Mouse (Mus musculus) limb, embryonic 15.5 days (tissue): ENCODE data around the gene Catsperg2. TPM values are rescaled to one million over a fixed set of nuclear protein-coding genes. Genes with fewer than 3 reads are reported as not detected.
"Not testable (repeated sequence)": the region's sequence is repeated elsewhere in the genome, so short reads cannot be mapped to it uniquely, and the experiment has no call there.

Experiments used
- ATAC-seq: fragments of 200-750 bp; cut with Nextera tagmentation; 2 replicates; pipeline ENCODE4 v1.8.0; 2017; ENCODE audit warnings: low read depth, moderate TSS enrichment; ENCODE audit not compliant: insufficient number of reproducible peaks, low FRiP score, low TSS enrichment
- H3K27ac ChIP-seq: fragments of 300-500 bp; sonication (generic); 2 replicates; pipeline ENCODE4 v1.5.1; 2015; ENCODE audit warnings: moderate library complexity, mild to moderate bottlenecking, inconsistent platforms
- H3K27me3 ChIP-seq: fragments of 300-500 bp; sonication (generic); 2 replicates; pipeline ENCODE4 v1.6.1; 2015; ENCODE audit warnings: inconsistent platforms
- H3K36me3 ChIP-seq: fragments of 300-500 bp; sonication (generic); 2 replicates; pipeline ENCODE4 v1.6.1; 2015; ENCODE audit warnings: inconsistent platforms
- H3K4me1 ChIP-seq: fragments of 300-500 bp; sonication (generic); 2 replicates; pipeline ENCODE4 v1.6.1; 2015; ENCODE audit warnings: inconsistent platforms
- H3K4me2 ChIP-seq: fragments of 300-500 bp; sonication (generic); 2 replicates; pipeline ENCODE4 v1.6.1; 2015; ENCODE audit warnings: mild to moderate bottlenecking, inconsistent platforms
- H3K4me3 ChIP-seq: fragments of 300-500 bp; sonication (generic); 2 replicates; pipeline ENCODE4 v1.5.1; 2015; ENCODE audit warnings: mild to moderate bottlenecking, inconsistent platforms
- H3K9ac ChIP-seq: fragments of 300-500 bp; sonication (generic); 2 replicates; pipeline ENCODE4 v1.6.1; 2015; ENCODE audit warnings: inconsistent platforms
- H3K9me3 ChIP-seq: fragments of 300-500 bp; sonication (generic); 2 replicates; pipeline ENCODE4 v1.6.1; 2016; ENCODE audit warnings: inconsistent platforms
- WGBS: fragments of 180-500 bp; shearing (Covaris S2); methylation state at CpG from one replicate; pipeline ENCODE4 v1.1.7; 2015; 5-methylcytosine and 5-hydroxymethylcytosine counted together
- microRNA counts: library from miRNA; unstranded; fragments of <30 nt; microRNA quantifications from one replicate; lab custom pipeline; 2016
- microRNA-seq: library from miRNA; unstranded; fragments of <30 nt; microRNA quantifications from one replicate; pipeline ENCODE4, GENCODE M21; 2016
- polyA plus RNA-seq: library from polyadenylated mRNA; unstranded; fragments of >200 nt; fragmentation: Nextera tagmentation; extraction: Ambion mirVana; gene quantifications from 2 replicates; pipeline ENCODE4 v1.2.1, GENCODE M21; 2015

The Catsperg2 gene
- polyA plus RNA-seq, 1 experiment from 2014 or later: not detected

DNA sequence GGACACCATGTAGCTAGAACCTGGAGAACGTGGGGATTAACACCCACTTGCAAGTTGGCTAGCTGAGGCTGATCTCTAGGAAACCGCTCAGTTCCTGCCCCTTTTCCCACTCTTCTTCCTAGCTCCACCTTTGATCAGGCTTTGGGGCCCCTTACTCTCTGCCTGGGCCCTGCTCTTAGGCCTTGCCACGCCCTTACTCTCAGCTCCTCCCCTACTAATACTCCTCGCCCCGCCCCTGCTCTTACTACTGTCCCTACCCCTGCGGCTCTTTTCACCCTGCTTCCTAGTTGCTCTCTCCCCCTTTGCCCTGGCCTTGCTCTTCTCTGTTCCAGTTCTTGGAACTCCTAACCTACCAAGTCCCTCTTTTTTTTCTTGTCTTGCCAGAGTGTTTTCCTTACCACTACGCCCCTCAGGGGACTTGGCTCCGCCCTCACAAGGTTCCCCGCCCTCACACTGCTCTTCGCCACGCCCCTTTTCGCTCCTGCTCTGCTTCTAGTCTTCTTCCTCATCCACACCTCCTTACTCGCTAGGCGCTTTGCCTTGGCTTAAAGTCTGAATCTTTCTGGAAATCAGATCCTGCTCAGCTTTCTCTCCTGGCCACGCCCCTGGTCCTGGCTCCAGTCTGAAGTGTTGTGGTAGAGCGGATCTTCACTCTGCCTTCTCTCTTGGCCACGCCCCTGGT lies 1.2 kb downstream of the Catsperg2 start:
- H3K4me2 ChIP-seq: peak overlapping the region; percentile 12; the same call in 1 of the 2 replicates
- H3K36me3 ChIP-seq, H3K9ac ChIP-seq, H3K9me3 ChIP-seq, H3K27ac ChIP-seq, H3K4me1 ChIP-seq, H3K27me3 ChIP-seq: not testable (repeated sequence)
- 0 out of 2 replicates have a peak overlapping the region, but pooled peaks have one; percentile 7 for H3K4me3 ChIP-seq
- peak; percentile 58; the same call in 1 of the 2 replicates for ATAC-seq
- 29% methylated on average over 17 of the region's 17 CpGs for WGBS

DNA sequence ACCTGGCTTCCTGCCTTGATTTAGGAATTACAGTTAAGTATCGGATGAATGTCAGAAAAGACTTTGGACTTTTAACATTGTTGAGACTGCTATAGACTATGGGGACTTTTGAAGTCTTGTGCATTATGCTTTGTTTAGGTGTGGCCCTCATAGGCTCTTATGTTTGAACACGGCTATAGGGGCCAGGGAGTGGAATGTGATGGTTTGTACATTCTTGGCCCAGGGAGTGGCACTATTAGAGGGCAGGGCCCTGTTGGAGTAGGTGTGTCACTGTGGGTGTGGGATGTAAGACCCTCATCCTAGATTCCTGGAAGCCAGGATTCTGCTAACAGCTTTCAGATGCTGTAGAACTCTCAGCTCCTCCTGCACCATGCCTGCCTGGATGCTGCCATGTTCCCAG lies 17.9 kb downstream of the Catsperg2 start:
- not testable (repeated sequence) for H3K9ac ChIP-seq, ATAC-seq, H3K4me1 ChIP-seq, H3K4me3 ChIP-seq, H3K27ac ChIP-seq, H3K4me2 ChIP-seq, H3K9me3 ChIP-seq, H3K27me3 ChIP-seq, H3K36me3 ChIP-seq
- WGBS: 77% methylated on average over 2 of the region's 2 CpGs

DNA sequence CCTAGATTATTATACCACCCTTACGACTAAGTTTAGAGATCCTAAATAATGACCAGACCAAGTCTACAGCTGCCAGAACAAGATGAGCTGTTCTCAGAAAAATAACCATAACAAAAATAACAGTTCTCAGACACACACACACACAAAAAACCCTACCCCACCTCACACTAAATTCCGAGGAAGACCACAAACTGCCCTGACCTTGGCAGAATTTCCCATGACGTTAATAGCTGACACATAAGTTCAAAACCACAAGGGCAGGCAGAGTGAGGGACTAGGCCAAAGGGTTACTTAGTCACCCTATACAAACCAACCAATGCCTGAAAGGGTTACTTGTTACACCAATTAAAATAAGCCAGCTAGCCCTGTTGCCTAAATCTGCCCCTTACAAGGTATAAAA lies 31.6 kb downstream of the Catsperg2 start:
- H3K36me3 ChIP-seq, H3K9me3 ChIP-seq, H3K9ac ChIP-seq, H3K27me3 ChIP-seq, H3K4me1 ChIP-seq, H3K4me2 ChIP-seq, ATAC-seq, H3K27ac ChIP-seq, H3K4me3 ChIP-seq: not testable (repeated sequence)
- 74% methylated on average over 3 of the region's 3 CpGs for WGBS

DNA sequence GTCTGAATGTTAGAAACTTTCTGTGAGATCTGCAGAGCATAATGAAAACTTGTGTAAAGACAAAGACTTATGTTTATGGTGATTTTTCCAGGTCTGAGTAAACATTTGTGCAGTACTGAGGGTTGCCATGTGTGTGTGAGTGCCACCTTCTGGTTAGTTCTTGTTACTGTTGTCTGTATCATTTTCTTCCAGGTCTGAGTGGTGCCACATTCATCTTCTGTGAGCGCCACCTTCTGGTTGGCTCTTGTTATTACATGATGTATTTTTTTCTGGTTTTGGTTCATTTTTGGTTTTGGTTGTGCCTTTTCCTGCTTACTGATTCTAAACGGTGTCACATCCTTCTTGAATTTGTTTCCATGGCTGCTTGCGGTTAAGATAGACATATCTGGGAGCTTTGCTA lies 45.0 kb downstream of the Catsperg2 start:
- Histone ChIP-seq H3K4me3 (no peak overlapping the region), H3K36me3 (no peaks in the 10 kb centered on the region), H3K27ac (no peak overlapping the region), H3K9me3 (no peaks in the 10 kb centered on the region), H3K4me1 (no peaks in the 10 kb centered on the region), H3K27me3 (no peaks in the 10 kb centered on the region), H3K9ac (no peak overlapping the region), H3K4me2 (no peak overlapping the region)
- 67% methylated on average over 3 of the region's 3 CpGs for WGBS
- ATAC-seq: no peak

MicroRNA genes within 50 kb of the gene (microRNA counts, 519-probe panel; counts per million panel counts)
- 1,268 counts per million, percentile 10 among the panel's probes with 10 or more counts for microRNA mmu-miR-1964 (lab: Ali Mortazavi, UCI)

Small RNA genes within 50 kb of the gene (microRNA-seq; reads per million reads assigned to microRNA genes)
- 0.82 reads per million for gene Mir1964

Other genes starting within 250 kb of the Catsperg2 start
- gene Sipa1l3, start 208.4 kb downstream of the Catsperg2 start, polyA plus RNA-seq: 19.1 and 20.5 TPM in 2 replicates
- 14.0 and 15.4 TPM in 2 replicates for gene Zfp84, start 41.5 kb upstream of the Catsperg2 start, polyA plus RNA-seq
- gene Zfp30, start 57.0 kb upstream of the Catsperg2 start, polyA plus RNA-seq: 8.9 and 9.1 TPM in 2 replicates
- 14.2 and 14.3 TPM in 2 replicates for gene Zfp790, start 89.1 kb upstream of the Catsperg2 start, polyA plus RNA-seq
- gene Zfp940, start 126.6 kb upstream of the Catsperg2 start, polyA plus RNA-seq: 4.8 and 5.6 TPM in 2 replicates
- gene Zfp420, start 132.9 kb upstream of the Catsperg2 start, polyA plus RNA-seq: 6.7 and 7.6 TPM in 2 replicates
- gene Zfp27, start 179.5 kb upstream of the Catsperg2 start, polyA plus RNA-seq: 12.4 and 12.7 TPM in 2 replicates
- 5.9 and 7.0 TPM in 2 replicates for gene Zfp383, start 181.2 kb upstream of the Catsperg2 start, polyA plus RNA-seq
- gene Zfp74, start 227.1 kb upstream of the Catsperg2 start, polyA plus RNA-seq: 11.5 and 11.6 TPM in 2 replicates